Mouse (Mus musculus): ENCODE measurements around the gene Ccl6.
"Not testable (repeated sequence)": the region's sequence is repeated elsewhere in the genome, so short reads cannot be mapped to it uniquely, and the experiment has no call there.

Gene Ccl6

GRCm38 (mm10) chr11:83566617-83567016, 26.3 kb downstream of the Ccl6 start:
- in situ Hi-C loops (cut with MboI; ENCODE audit: low sequenced_read_pairs) = loop anchor here (5.0 to 10.0 kb wide), 2 partner anchors 66 to 178 kb away; partner anchors contain the start of gene Wfdc21

- in situ Hi-C loops (cut with MboI; ENCODE audit: low sequenced_read_pairs) = loop anchor here (10.0 kb wide), 1 partner anchor 181 kb away; the partner anchor contains the start of gene Wfdc21
Observed at GRCm38 (mm10) chr11:83563754-83564153, 29.1 kb downstream of the Ccl6 start.

GRCm38 (mm10) chr11:83562311-83562887, 30.5 kb downstream of the Ccl6 start:
- in situ Hi-C loops (cut with MboI; ENCODE audit: low sequenced_read_pairs) = loop anchor here (10.0 kb wide), 1 partner anchor 182 kb away; the partner anchor contains the start of gene Wfdc21

- in situ Hi-C loops (cut with MboI; ENCODE audit: low sequenced_read_pairs) = loop anchor here (10.0 kb wide), 1 partner anchor 184 kb away; the partner anchor contains the start of gene Wfdc21
Observed at GRCm38 (mm10) chr11:83560405-83560804, 32.5 kb downstream of the Ccl6 start.

- in situ Hi-C loops (cut with MboI; ENCODE audit: low sequenced_read_pairs) = no loop called here
Observed at GRCm38 (mm10) chr11:83557074-83557473, 35.8 kb downstream of the Ccl6 start.

- in situ Hi-C loops (cut with MboI; ENCODE audit: low sequenced_read_pairs) = no loop called here
Observed at GRCm38 (mm10) chr11:83556085-83556781, 36.7 kb downstream of the Ccl6 start.

GRCm38 (mm10) chr11:83551668-83552067, 41.2 kb downstream of the Ccl6 start:
- in situ Hi-C loops (cut with MboI; ENCODE audit: low sequenced_read_pairs) = no loop called here

GRCm38 (mm10) chr11:83551037-83551436, 41.9 kb downstream of the Ccl6 start:
- in situ Hi-C loops (cut with MboI; ENCODE audit: low sequenced_read_pairs) = not testable (repeated sequence)

- in situ Hi-C loops (cut with MboI; ENCODE audit: low sequenced_read_pairs) = no loop called here
Observed at GRCm38 (mm10) chr11:83550186-83550632, 42.7 kb downstream of the Ccl6 start.

- in situ Hi-C loops (cut with MboI; ENCODE audit: low sequenced_read_pairs) = no loop called here
Observed at GRCm38 (mm10) chr11:83544214-83544613, 48.7 kb downstream of the Ccl6 start.

GRCm38 (mm10) chr11:83541415-83541814, 51.5 kb downstream of the Ccl6 start:
- in situ Hi-C loops (cut with MboI; ENCODE audit: low sequenced_read_pairs) = no loop called here

- in situ Hi-C loops (cut with MboI; ENCODE audit: low sequenced_read_pairs) = no loop called here
Observed at GRCm38 (mm10) chr11:83540931-83541330, 52.0 kb downstream of the Ccl6 start.

GRCm38 (mm10) chr11:83538705-83539314, 54.1 kb downstream of the Ccl6 start:
- in situ Hi-C loops (cut with MboI; ENCODE audit: low sequenced_read_pairs) = no loop called here
